8 mouse cellular contexts compared by ENCODE assay signal in genomic region chr4:34226089-34226840, GRCm38 (mm10).
DNase-seq lines count a peak whose midpoint lies in the region; ATAC-seq and TF ChIP-seq lines count a peak whose summit lies in the region.

No protein-coding gene starts in this region.

- no peaks in the 10 kb centered on the region for H3K36me3 ChIP-seq in hindbrain, postnatal 0 days (ENCODE audit: insufficient read depth, low read length)
- H3K36me3 ChIP-seq in kidney, embryonic 15.5 days: no peaks in the 10 kb centered on the region

- H3K9me3 ChIP-seq in hindbrain, postnatal 0 days (ENCODE audit: low read length): no peaks in the 10 kb centered on the region
- no peaks in the 10 kb centered on the region for H3K9me3 ChIP-seq in kidney, embryonic 15.5 days (replicated peaks)

- H3K27me3 ChIP-seq in hindbrain, postnatal 0 days (ENCODE audit: insufficient read depth, low read length): no peaks in the 10 kb centered on the region
- no peaks in the 10 kb centered on the region for H3K27me3 ChIP-seq in kidney, embryonic 15.5 days

- peak; percentile 11 for DNase-seq in adrenal gland, adult 2 months
- no peak for DNase-seq in adrenal gland, adult 18-20 months (ENCODE audit: low spot score in 2 of 2)
- peak; percentile 20 for DNase-seq in lung, postnatal 14 days
- DNase-seq in lung, adult 18-20 months: no peak
- peak; percentile 70 for DNase-seq in hindbrain, postnatal 0 days (ENCODE audit: low spot score)
- peak; percentile 72 for DNase-seq in right cerebral cortex, postnatal 14 days
- no peak for DNase-seq in thymus, postnatal 14 days

- TF ChIP-seq CTCF in hindbrain, postnatal 0 days (IDR thresholded peaks at IDR 0.05; ENCODE audit: low read depth): no peak

- no peak overlapping the region for H3K4me3 ChIP-seq in hindbrain, postnatal 0 days (ENCODE audit: low read length)
- H3K4me3 ChIP-seq in kidney, embryonic 15.5 days (replicated peaks): no peak overlapping the region

- no peak overlapping the region for H3K4me2 ChIP-seq in hindbrain, postnatal 0 days (ENCODE audit: low read depth, low read length)
- no peak overlapping the region for H3K4me2 ChIP-seq in kidney, embryonic 15.5 days

- WGBS in hindbrain, postnatal 0 days: 36% methylated on average over 5 of the region's 5 CpGs
- 56% methylated on average over 5 of the region's 5 CpGs for WGBS in kidney, embryonic 15.5 days

- peaks cover 2% of the 10 kb centered on the region; the same call in 1 of the 2 replicates for H3K4me1 ChIP-seq in hindbrain, postnatal 0 days (ENCODE audit: insufficient read depth, low read length)
- no peaks in the 10 kb centered on the region for H3K4me1 ChIP-seq in kidney, embryonic 15.5 days

- no peak overlapping the region for H3K9ac ChIP-seq in hindbrain, postnatal 0 days (replicated peaks; ENCODE audit: low read length)
- no peak overlapping the region for H3K9ac ChIP-seq in kidney, embryonic 15.5 days

- 0 out of 2 replicates have a peak, but pooled peaks have one; percentile 43 for ATAC-seq in hindbrain, postnatal 0 days
- ATAC-seq in kidney, embryonic 15.5 days (replicated peaks; ENCODE audit: low FRiP score): no peak

- no peak overlapping the region; the same call in 1 of the 2 replicates for H3K27ac ChIP-seq in hindbrain, postnatal 0 days
- H3K27ac ChIP-seq in kidney, embryonic 15.5 days: no peak overlapping the region

Comparison
In these comparisons a context has a peak if more than half of its experiments do, and no peak if none do; other contexts are left out.
1. DNase-seq: peak in adrenal gland, adult 2 months (single experiment), lung, postnatal 14 days (single experiment), hindbrain, postnatal 0 days (single experiment) and right cerebral cortex, postnatal 14 days (single experiment); none in adrenal gland, adult 18-20 months (0 of 2), lung, adult 18-20 months (0 of 2) and thymus, postnatal 14 days (single experiment).